Mouse (Mus musculus) heart, embryonic 16.5 days (tissue): ENCODE measurements around the gene Mgat5. TPM values are rescaled to one million over a fixed set of nuclear protein-coding genes. Genes with fewer than 3 reads are reported as not detected.

Experiments used
- ATAC-seq: fragments of 200-750 bp; cut with Nextera tagmentation; replicated peaks from 2 replicates; pipeline ENCODE4 v1.8.0; 2017; ENCODE audit warnings: moderate number of reproducible peaks; ENCODE audit not compliant: insufficient read depth, low FRiP score; ENCODE audit errors: extremely low read depth
- H3K27ac ChIP-seq: fragments of 300-500 bp; sonication (generic); 2 replicates; pipeline ENCODE4 v1.5.1; 2014; ENCODE audit warnings: mild to moderate bottlenecking, low read length, control low read depth, moderate library complexity
- H3K27me3 ChIP-seq: fragments of 300-500 bp; sonication (generic); 2 replicates; pipeline ENCODE4 v1.6.1; 2014; ENCODE audit warnings: low read length, mixed read lengths; ENCODE audit not compliant: control insufficient read depth, insufficient read depth
- H3K36me3 ChIP-seq: fragments of 300-500 bp; sonication (generic); 2 replicates; pipeline ENCODE4 v1.6.1; 2014; ENCODE audit not compliant: control insufficient read depth, insufficient read depth
- H3K4me1 ChIP-seq: fragments of 300-500 bp; sonication (generic); 2 replicates; pipeline ENCODE4 v1.6.1; 2014; ENCODE audit warnings: low read length, mixed read lengths; ENCODE audit not compliant: control insufficient read depth, insufficient read depth
- H3K4me2 ChIP-seq: fragments of 300-500 bp; sonication (generic); 2 replicates; pipeline ENCODE4 v1.6.1; 2014; ENCODE audit warnings: low read depth, mild to moderate bottlenecking, control low read depth, low read length
- H3K4me3 ChIP-seq: fragments of 300-500 bp; sonication (generic); 2 replicates; pipeline ENCODE4 v1.5.1; 2014; ENCODE audit warnings: mild to moderate bottlenecking, control low read depth, low read length
- H3K9ac ChIP-seq: fragments of 300-500 bp; sonication (generic); 2 replicates; pipeline ENCODE4 v1.6.1; 2014; ENCODE audit warnings: low read length, control low read depth
- H3K9me3 ChIP-seq: fragments of 300-500 bp; sonication (generic); replicated peaks from 2 replicates; pipeline ENCODE4 v1.6.1; 2016; ENCODE audit warnings: low read length; ENCODE audit not compliant: control insufficient read depth
- WGBS: fragments of 180-500 bp; shearing (Covaris S2); extraction: QIAGEN DNeasy Blood & Tissue Kit; methylation state at CpG from one replicate; pipeline ENCODE4 v1.1.7; 2014; 5-methylcytosine and 5-hydroxymethylcytosine counted together
- polyA plus RNA-seq: library from polyadenylated mRNA; unstranded; fragments of >200 nt; fragmentation: Nextera tagmentation; extraction: Ambion mirVana; gene quantifications from 2 replicates; pipeline ENCODE4 v1.2.1, GENCODE M21; 2015

Gene Mgat5
- polyA plus RNA-seq, 1 experiment from 2014 or later = 5.1 TPM

DNA sequence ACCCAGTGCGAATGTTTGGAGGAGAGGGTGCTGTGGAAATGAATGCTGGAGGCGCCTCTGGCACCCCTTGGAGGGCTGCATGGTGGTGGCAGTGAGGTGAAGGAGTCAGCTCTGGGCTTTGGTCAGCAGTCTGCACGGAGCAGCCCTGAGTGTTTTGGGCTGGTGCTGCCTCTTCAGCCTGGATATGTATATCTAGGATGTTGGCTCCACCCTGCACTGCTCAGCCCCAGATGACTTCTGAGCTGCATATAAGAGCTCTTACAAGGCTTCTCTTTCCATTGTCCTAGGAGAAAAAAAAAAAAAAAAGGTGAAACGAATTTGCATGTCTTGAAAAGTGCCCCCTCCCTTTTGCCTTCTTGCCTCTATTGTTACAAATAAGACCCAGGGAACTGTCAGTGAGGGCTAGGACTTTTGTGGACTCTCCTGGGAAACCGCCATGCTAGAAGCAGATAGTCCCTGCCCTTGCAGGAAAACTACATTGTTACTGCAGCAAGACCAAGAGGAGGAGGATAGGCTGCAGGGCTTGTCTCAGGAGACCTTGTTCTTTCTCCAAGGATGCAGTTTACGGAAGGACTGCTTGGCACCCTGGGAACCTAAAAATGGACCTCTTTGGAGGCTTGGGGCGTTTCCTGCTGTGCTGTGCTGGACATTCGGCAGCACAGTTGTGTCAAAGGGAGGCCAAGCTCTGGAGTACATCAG, 109.0 kb downstream of the Mgat5 start:
- H3K9ac ChIP-seq = no peak overlapping the region
- peaks cover 7% of the 10 kb centered on the region for H3K4me1 ChIP-seq
- no peaks in the 10 kb centered on the region for H3K36me3 ChIP-seq
- ATAC-seq = no peak
- no peak overlapping the region; the same call in 1 of the 2 replicates for H3K27ac ChIP-seq
- no peak overlapping the region for H3K4me3 ChIP-seq
- no peaks in the 10 kb centered on the region for H3K27me3 ChIP-seq
- H3K4me2 ChIP-seq = no peak overlapping the region
- WGBS = 54% methylated on average over 8 of the region's 8 CpGs
- no peaks in the 10 kb centered on the region for H3K9me3 ChIP-seq

DNA sequence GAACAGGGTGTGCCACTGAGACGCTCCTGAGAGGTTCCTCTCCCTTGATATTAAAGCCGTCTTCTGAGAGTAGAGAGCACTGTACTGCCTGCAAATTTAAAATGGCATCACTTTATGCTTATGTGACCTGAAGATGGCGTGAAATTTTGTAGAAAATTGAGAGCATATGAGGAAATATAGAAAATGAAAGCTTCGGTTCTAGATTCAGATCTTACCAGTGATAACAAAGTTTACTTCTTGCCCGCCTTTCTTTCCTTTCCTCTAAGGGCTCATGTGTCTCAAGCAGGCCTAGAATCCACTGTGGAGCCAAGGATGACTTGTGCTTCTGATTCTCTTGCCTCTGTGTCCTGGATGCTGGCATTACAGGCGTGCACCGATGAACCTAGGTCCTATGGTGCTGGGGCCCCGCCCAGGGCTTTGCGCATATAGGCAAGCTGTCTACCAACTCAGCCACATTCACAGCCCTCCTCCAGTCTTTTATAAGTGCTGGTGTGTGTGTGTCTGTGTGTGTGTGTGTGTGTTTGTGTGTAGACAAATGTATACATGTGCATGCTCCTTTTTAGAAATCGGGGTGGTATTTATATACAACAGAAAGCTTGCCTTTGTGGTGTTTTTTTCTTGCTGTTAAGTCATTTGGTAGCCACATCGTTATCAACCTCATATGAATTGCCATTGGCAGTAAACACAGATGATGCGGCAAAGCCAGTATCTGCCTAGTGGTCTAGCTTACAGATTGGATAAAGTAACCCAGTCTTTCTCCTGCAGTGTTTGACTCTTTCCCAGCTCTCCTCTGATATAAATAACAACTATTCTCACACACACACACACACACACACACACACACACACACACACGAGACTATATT, 111.2 kb downstream of the Mgat5 start:
- 88% methylated on average over 13 of the region's 13 CpGs for WGBS
- no peak overlapping the region for H3K4me3 ChIP-seq
- no peak for ATAC-seq

DNA sequence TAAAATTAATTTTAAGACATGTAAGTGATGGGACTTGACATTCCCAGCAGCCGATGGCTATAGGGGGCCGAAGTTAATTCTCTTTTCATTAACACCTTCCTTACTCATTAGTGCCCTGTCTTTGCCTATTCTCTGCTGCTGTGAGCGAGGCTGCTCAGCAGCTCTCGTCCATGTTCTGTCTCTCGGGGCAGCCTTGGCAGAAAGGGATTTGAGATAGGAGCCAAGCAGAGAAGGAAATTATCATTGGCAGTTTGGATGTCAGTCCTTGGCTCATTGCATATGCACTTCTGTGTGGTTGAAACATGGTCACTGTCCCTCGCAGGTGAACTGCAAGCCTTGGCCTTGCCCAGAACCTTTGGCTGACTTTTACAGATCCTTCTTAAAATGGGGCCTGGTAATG, 111.8 kb downstream of the Mgat5 start:
- ATAC-seq = no peak

More for the DNA sequence above, 111.2 kb downstream of the Mgat5 start:
- Histone ChIP-seq H3K27me3 (no peaks in the 10 kb centered on the region), H3K4me1 (peaks cover 17% of the 10 kb centered on the region), H3K4me2 (no peak overlapping the region), H3K36me3 (no peaks in the 10 kb centered on the region), H3K27ac (no peak overlapping the region), H3K9me3 (no peaks in the 10 kb centered on the region), H3K9ac (no peak overlapping the region)

DNA sequence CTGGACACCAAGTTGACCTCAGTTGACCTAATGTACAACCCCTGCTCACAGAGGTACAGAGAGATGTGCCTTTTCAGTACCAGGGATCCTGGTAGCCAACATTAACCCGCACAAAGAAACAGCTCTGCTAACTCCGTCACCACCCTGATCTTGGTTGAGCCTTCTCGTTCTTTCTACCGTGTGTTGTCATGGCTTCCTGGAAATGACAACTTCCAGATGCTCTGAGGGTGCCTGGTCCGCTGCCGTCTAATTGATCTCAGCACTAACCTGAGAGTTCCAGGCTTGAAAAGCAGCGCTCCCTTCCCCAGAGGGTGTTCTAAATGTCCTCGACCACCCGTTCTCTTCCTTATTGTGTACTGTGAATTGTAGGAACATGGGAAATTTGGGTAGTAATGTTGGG, 112.7 kb downstream of the Mgat5 start:
- no peaks in the 10 kb centered on the region for H3K9me3 ChIP-seq
- no peak overlapping the region for H3K9ac ChIP-seq
- H3K27ac ChIP-seq = no peak overlapping the region
- H3K4me2 ChIP-seq = no peak overlapping the region
- WGBS = 60% methylated on average over 9 of the region's 9 CpGs
- no peaks in the 10 kb centered on the region for H3K36me3 ChIP-seq
- H3K4me3 ChIP-seq = no peak overlapping the region
- no peaks in the 10 kb centered on the region for H3K27me3 ChIP-seq
- no peak for ATAC-seq
- H3K4me1 ChIP-seq = peaks cover 26% of the 10 kb centered on the region

More for the DNA sequence above, 111.8 kb downstream of the Mgat5 start:
- Histone ChIP-seq H3K9ac (no peak overlapping the region), H3K9me3 (no peaks in the 10 kb centered on the region), H3K4me2 (no peak overlapping the region), H3K27me3 (no peaks in the 10 kb centered on the region), H3K27ac (no peak overlapping the region), H3K4me1 (peaks cover 23% of the 10 kb centered on the region), H3K36me3 (no peaks in the 10 kb centered on the region), H3K4me3 (no peak overlapping the region)
- 78% methylated on average over 6 of the region's 6 CpGs for WGBS

DNA sequence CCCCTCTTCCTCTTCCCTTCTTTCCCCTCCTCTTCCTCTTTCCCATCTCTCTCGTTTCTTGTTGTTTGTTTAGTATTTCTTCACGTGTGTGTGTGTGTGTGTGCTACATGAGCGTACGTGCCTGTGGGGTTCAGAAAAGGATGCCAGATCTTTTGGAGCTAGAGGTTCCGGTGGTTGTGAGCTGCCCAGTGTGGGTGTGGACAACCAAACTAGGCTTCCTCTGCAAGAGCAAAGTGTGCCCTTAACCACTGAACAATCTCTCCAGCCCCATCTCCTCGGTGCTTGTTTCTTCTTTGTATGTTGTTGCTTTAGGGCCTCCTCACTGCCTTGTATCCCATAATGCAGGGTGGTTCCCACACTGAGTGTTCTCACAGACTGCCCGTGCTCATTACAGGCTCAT, 113.7 kb downstream of the Mgat5 start:
- Histone ChIP-seq H3K9ac (no peak overlapping the region), H3K27me3 (no peaks in the 10 kb centered on the region), H3K4me3 (no peak overlapping the region), H3K4me1 (peaks cover 27% of the 10 kb centered on the region), H3K4me2 (no peak overlapping the region), H3K27ac (no peak overlapping the region), H3K9me3 (no peaks in the 10 kb centered on the region), H3K36me3 (peaks cover 7% of the 10 kb centered on the region; the same call in 1 of the 2 replicates)
- WGBS = 80% methylated on average over 7 of the region's 7 CpGs
- no peak for ATAC-seq

DNA sequence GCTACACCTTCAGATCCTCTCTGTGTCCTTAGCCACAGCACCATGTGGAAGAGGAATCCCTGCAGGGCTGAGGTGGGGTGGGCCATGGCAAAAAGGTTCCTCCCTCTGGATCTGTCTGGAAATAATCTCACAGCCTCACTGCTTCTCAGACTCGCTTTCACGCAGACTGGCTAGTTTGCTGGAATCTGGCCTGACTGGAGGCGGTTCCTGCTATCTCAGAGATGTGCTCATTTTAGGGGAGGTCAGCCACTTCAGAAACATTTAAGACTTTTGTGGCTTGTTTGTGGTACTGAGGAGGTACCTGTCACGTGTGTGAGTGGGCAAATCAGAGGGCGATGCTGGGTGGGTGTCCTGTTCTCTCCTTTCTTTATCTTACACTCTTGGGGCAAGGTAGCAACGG, 115.0 kb downstream of the Mgat5 start:
- Histone ChIP-seq H3K36me3 (peaks cover 15% of the 10 kb centered on the region), H3K4me3 (no peak overlapping the region), H3K9ac (no peak overlapping the region), H3K4me1 (peaks cover 22% of the 10 kb centered on the region), H3K27ac (peak overlapping the region; percentile 37; the same call in 1 of the 2 replicates), H3K4me2 (no peak overlapping the region), H3K27me3 (no peaks in the 10 kb centered on the region), H3K9me3 (no peaks in the 10 kb centered on the region)
- ATAC-seq = no peak
- WGBS = 46% methylated on average over 6 of the region's 6 CpGs

DNA sequence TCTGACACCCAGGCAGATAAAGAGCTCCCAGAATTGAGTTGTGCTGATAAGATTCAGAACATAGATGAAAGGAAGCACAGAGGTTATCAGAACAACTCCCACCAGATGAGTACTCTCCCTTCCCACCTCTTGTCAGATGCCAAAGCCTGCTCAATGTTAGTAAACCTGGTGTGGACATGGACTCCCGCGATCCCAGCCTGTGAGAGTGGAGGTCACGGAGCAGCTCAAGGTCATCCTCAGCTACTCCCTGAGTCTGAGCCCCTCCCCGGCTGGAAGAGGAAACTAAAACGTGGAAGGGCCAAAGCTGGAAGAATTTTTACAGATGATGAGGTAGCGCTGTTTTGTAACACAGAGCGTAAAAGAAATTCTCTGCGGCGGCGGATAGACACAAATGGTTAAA, 116.1 kb downstream of the Mgat5 start:
- H3K27ac ChIP-seq = 0 out of 2 replicates have a peak overlapping the region, but pooled peaks have one; percentile 3
- H3K9ac ChIP-seq = no peak overlapping the region
- H3K4me1 ChIP-seq = peaks cover 22% of the 10 kb centered on the region
- WGBS = 68% methylated on average over 10 of the region's 10 CpGs
- peak; percentile 50; the same call in 1 of the 2 replicates for ATAC-seq
- H3K9me3 ChIP-seq = no peaks in the 10 kb centered on the region
- H3K36me3 ChIP-seq = peaks cover 15% of the 10 kb centered on the region
- no peak overlapping the region for H3K4me2 ChIP-seq
- H3K27me3 ChIP-seq = no peaks in the 10 kb centered on the region
- H3K4me3 ChIP-seq = no peak overlapping the region

DNA sequence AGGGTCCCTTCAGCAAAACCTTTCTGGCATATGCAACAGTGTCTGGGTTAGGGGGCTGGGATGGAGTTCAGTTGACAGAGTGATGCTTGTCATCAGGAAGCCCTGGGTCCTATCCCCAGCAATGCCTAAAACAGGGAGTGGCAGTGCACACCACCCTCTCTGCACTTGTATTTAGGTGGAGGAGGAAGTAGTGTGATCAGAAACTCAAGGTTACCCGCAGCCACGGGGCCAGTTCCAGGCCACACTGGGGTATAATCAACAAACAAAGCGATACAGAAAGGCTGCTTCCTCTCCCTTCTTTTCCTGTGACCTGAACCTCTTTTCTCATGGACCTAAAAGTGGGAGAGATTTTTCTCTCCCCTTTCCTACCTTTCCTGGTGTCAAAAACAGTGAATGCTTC, 116.8 kb downstream of the Mgat5 start:
- WGBS = 35% methylated on average over 3 of the region's 3 CpGs
- Histone ChIP-seq H3K4me2 (no peak overlapping the region), H3K4me3 (no peak overlapping the region), H3K27me3 (no peaks in the 10 kb centered on the region), H3K36me3 (peaks cover 15% of the 10 kb centered on the region), H3K27ac (no peak overlapping the region; the same call in 1 of the 2 replicates), H3K9me3 (no peaks in the 10 kb centered on the region), H3K4me1 (peaks cover 22% of the 10 kb centered on the region), H3K9ac (no peak overlapping the region)
- ATAC-seq = no peak
